Mouse (Mus musculus): ENCODE measurements around the gene Trio. TPM values are rescaled to one million over a fixed set of nuclear protein-coding genes. Genes with fewer than 3 reads are reported as not detected.

Gene Trio
- total RNA-seq, 2 experiments from 2014 or later = 321 to 333 TPM

DNA sequence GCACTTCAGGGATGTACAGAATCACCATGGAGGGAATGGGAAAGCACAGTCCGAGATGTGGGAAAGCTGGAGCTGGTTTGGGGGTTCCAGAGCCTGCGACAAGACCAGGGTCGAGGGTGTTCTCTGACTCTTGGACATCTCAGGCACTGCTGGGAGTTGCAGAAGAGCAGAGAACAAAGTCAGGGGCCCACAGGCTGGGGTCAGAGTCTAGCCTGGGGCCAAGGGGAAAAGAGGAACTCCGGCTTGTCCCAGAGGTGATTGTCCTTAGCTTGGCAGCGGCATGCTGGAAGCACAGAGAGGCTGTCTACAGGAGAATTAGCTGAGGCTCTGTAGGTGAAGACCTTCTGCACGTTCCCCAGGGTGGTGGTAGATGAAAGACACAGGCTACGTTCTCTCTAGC lies 307.0 kb downstream of the Trio start:
- Histone ChIP-seq H3K4me3 (no peak overlapping the region), H3K27ac (no peak overlapping the region)
- TF ChIP-seq CTCF (conservative IDR thresholded peaks at IDR 0.05) = no peak
- no peak for DNase-seq (ENCODE audit: low spot score in 2 of 2)

DNA sequence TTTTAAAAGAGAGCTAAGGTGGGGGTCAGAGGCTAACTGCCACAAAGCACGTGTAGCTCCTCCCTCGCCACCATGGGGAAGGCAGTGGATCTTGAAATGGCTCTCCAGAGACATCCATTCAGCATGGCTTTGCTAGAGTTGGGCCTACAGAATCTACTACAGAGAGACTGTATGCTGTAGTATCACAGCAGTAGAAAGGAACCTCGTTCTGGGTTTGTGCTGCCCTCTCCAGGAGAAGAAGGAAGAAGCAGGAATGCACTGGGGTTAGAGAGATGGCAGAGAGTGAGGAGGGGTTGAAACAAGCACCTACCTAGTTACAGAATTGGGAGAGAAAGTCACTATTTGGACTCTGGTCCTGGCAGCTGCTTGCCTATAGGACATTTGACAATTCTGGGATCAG lies 310.3 kb downstream of the Trio start:
- Histone ChIP-seq H3K4me3 (no peak overlapping the region), H3K27ac (no peak overlapping the region)
- TF ChIP-seq CTCF (conservative IDR thresholded peaks at IDR 0.05) = peak; percentile 84
- peak; percentile 65 to 67 for DNase-seq (ENCODE audit: low spot score in 2 of 2)

DNA sequence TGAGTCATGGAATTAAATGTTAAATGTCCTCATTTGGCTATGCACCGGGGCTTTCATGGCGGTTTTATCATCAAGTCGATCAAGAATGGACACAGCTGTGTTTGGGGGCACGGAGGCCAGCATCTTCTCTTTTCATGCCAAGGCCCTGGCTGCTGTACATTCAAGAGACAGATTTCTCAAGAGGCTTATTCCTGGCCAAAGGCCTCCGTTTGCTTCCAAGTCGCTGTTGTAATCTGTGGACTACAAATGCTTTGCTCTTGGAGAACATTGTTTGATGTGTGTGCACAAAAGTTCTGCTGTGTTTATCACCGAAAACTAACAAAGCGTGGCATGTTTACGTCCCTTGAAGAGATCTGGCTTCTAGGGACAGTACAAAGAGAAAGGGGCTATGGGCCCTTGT lies 314.9 kb downstream of the Trio start:
- H3K4me3 ChIP-seq = no peak overlapping the region
- TF ChIP-seq CTCF (conservative IDR thresholded peaks at IDR 0.05) = no peak
- H3K27ac ChIP-seq = no peak overlapping the region
- DNase-seq (ENCODE audit: low spot score in 2 of 2) = no peak

DNA sequence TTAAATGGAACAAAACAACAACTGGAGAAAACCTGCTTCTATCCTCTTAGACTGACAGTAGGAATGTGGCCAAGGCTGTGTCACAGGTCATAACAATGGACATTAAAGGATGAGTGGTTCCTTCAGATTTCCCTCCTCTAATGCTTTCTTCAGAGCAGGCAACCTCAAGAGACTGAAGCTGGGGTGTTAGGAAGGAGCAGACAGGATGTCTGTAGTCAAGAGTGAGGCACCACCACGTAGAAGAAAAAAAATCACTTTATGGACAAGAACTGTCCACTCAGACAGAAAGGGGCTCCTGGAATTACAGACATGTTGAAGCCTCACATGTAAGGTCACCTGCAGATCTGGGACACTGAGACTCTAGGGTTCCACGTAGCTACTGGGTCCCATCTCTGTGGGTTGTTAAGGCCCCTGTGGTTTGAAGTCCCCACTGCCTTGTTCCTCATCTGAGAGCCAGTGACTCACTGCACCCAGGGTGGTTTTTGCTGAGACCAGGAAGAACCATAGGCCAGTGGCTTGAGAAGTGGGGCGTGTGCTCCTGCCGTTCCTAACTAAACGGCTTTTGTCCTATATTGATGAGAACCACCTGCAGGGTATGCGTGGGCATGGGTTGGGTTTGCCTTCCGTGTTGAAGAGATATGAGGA lies 316.6 kb downstream of the Trio start:
- Histone ChIP-seq H3K4me3 (no peak overlapping the region), H3K27ac (no peak overlapping the region; the same call in 1 of the 2 replicates)
- TF ChIP-seq CTCF (conservative IDR thresholded peaks at IDR 0.05) = no peak
- DNase-seq (ENCODE audit: low spot score in 2 of 2) = no peak

DNA sequence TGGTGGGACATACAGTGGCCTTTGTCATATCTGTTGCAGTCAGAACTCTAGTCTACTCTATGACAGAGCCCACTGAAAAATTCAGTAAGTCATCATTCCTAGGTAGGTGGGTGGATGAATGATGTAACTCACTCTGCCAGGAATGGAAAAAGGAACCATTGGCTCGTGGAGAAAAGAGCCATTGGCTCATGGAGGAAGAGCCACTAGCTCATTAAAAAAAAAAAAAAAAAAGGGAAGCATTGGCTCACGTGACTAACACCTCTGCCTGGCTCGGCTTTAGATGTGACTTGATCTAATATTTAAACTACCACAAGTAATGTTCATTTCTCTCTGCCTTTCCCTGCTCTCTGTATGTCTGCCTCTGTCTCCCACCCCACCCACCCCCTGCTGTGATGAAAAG lies 317.1 kb downstream of the Trio start:
- no peak overlapping the region for H3K27ac ChIP-seq

DNA sequence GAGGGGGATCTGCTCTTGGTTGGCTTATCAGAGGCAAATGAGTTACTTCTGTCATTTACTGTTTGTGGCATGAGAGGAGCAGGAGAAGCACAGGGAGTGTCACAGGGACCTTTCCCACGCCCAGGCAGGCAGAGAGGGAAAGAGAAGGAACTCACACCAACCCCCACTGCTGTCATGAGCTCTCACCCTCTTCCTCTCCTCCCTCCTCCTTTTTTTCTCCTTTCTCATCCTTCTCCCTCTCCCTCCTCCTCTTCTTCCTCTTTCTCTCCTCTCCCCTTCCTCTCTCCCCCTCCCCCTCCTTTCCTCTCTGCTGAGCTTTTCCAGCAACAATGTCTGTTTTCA lies 322.7 kb downstream of the Trio start:
- DNase-seq (ENCODE audit: low spot score in 2 of 2) = no peak
- H3K4me3 ChIP-seq = no peak overlapping the region
- no peak for TF ChIP-seq CTCF (conservative IDR thresholded peaks at IDR 0.05)
- peak overlapping the region; percentile 12; the same call in 1 of the 2 replicates for H3K27ac ChIP-seq

More for the DNA sequence above, 317.1 kb downstream of the Trio start:
- TF ChIP-seq CTCF (conservative IDR thresholded peaks at IDR 0.05) = no peak
- H3K4me3 ChIP-seq = no peak overlapping the region
- no peak for DNase-seq (ENCODE audit: low spot score in 2 of 2)

DNA sequence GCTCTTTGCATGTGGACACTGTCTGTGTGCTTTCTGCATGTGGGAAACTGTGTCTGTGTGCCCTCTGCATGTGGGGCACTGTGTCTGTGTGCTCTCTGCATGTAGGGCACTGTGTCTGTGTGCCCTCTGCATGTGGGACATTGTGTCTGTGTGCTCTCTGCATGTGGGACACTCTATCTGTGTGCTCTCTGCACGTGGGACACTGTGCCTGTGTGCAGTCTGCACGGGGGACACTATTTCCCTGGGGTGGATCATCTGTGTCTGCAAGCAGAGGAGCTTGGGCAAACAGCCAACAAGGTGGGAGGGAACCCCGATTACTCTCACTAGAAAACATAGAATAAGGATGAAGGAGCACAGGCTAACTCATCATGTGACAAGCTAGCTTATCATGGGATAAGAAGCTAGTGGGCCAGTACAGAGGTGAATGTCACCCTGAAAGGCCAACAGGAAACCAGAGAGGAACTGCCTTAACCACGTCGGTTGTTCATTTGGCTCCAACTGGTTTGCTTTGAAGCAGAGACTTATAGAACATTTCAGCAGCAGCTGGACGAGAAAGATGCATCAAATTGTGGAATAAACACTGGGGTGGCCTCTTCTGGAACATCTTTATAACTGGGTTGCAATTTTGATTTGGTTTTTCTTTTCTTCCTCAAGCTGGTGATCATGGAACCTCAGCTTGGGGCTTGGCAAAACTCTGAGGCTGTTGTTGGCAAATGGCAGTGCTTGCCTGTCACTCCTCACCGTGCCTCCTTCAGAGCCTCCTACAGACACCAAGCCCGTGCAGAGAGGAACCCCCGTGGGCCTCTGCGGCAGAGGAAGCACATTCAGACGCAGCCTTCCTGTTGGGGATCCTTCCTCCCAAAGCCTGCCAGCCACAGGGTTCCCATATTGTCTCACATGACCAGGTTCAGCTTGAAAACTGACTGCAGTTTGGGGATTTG lies 323.3 kb downstream of the Trio start:
- H3K4me3 ChIP-seq = no peak overlapping the region
- DNase-seq (ENCODE audit: low spot score in 2 of 2) = peak in 1 of 2 experiments; percentile 44
- TF ChIP-seq CTCF (conservative IDR thresholded peaks at IDR 0.05) = no peak
- peak overlapping the region; percentile 12; the same call in 1 of the 2 replicates for H3K27ac ChIP-seq

DNA sequence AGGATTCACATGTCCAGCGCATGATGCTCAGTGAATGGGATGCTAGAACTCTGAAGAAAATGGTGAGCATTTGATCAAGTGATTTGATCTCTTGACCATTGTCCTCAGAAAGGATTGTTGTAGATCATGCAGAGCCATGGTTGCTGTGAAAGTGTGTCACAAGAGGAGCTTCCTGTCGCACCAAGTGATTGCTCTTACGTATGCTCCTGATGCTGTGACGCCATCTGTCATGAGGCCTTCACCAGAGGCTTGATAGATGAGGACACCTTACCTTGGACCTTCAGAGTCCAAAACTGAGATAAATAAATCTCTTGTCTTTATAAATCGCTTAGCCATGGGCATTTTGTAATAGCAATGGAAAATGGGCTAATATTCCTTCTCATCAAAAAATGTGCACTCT lies 328.0 kb downstream of the Trio start:
- TF ChIP-seq CTCF (conservative IDR thresholded peaks at IDR 0.05) = no peak
- DNase-seq (ENCODE audit: low spot score in 2 of 2) = no peak
- Histone ChIP-seq H3K4me3 (no peak overlapping the region), H3K27ac (no peak overlapping the region)

DNA sequence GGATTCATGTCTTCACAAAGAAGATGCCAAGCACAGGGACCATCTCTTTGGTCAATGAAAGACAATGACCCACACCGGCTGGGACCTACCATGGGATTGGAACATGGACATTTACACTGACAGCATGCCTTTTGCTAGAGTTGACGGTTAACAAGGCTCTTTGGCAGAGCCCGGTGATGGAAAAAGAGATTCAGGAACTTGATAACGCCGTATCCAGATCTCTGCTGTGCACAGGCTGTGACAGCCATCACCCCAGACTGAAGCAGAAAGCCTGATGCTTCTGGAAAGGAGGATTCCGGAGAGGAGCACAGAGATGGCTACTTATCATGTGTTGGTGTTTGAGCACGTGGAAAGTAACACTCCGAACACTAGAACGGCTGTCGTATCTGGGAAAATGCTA lies 332.4 kb downstream of the Trio start:
- H3K4me3 ChIP-seq = no peak overlapping the region
- H3K27ac ChIP-seq = no peak overlapping the region
- TF ChIP-seq CTCF (conservative IDR thresholded peaks at IDR 0.05) = no peak
- DNase-seq (ENCODE audit: low spot score in 2 of 2) = no peak

DNA sequence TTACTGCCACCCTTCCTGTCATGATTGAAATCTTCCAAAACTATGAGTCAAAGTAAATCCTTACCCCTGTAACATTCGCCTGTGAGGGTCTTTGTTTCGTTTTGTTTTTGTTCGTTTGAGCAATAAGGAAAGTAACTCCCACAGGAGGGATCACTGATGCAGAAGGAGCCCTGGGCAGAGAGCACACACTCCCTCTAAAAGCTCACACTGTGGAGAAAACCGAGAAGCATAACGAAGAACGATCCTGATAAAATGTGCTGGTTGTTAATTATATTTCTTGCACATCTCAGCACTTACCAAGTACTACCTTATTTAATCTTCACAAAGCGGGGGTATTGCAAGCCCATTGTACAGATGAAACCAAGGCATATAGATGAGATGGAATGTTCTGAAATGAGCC lies 333.5 kb downstream of the Trio start:
- no peak overlapping the region for H3K4me3 ChIP-seq
- TF ChIP-seq CTCF (conservative IDR thresholded peaks at IDR 0.05) = no peak
- H3K27ac ChIP-seq = no peak overlapping the region
- no peak for DNase-seq (ENCODE audit: low spot score in 2 of 2)

DNA sequence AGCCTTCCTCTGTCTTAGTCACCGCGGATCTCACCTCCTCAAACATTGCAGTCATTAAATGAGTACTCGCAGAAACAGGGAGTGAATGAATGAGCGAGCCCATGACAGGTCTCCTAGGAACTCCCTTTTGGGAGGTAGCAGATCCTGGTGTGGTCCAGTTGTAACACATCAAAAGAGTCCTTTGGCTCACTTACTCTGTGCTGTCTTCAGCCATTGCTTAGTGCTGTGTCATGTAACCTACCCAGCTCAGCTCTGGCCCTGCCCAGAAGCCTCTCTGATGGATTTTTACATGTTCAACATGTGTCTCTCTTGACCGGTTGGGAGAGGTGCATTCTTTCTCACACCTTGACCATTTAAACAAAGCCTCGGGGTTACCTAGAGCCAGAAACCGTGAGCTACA lies 334.4 kb downstream of the Trio start:
- Histone ChIP-seq H3K27ac (no peak overlapping the region), H3K4me3 (no peak overlapping the region)
- no peak for TF ChIP-seq CTCF (conservative IDR thresholded peaks at IDR 0.05)
- no peak for DNase-seq (ENCODE audit: low spot score in 2 of 2)

DNA sequence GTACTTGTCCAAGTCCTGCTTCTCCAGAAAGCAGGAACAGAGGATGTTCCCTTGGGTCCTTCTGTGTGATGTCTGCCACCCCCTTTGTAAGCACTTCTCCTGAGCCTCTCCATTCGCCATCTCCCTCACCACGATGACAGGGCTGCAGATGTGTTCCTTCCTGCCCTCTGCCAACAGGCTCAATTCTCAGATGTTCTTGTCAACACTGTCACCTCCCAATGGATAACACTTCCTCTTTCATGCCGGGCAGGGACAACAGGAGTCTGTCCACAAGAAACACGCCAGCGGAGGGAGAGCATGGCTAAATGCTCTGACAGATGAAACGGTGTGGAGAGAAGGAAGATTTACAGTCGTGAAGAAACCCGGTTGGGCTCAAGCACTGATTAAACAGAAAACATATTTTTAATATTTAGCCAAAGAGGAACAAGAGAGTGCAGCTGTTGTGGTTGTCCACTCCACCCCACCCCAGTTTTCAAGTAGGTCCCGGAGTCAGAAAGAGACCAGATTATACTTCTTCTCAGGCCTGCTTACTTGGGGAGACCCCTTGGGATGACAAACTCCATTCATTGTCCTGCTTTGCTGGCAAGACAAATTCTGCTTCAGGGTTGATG lies 337.5 kb downstream of the Trio start:
- Histone ChIP-seq H3K27ac (no peak overlapping the region), H3K4me3 (no peak overlapping the region)
- TF ChIP-seq CTCF (conservative IDR thresholded peaks at IDR 0.05) = no peak
- DNase-seq (ENCODE audit: low spot score in 2 of 2) = no peak

DNA sequence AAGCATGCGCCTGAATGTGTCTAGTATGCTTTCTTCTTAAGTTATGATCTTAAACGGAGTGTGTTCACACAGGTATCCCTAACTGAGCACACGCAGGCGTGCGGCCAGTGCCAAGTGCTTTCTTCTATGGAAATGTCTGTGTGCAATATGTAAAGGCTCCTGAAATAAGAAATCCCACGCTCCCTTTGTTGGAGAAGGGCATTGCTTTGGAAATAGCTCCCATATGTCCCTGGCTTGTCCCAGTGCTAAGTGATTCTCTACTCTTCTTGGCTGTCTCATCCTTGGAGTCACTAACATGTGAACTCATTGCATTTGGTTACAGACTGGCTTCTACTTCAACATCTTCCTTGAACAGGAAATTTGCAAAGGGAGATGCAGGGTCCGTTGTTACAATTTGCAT lies 340.8 kb downstream of the Trio start:
- H3K27ac ChIP-seq = no peak overlapping the region
- DNase-seq (ENCODE audit: low spot score in 2 of 2) = no peak
- H3K4me3 ChIP-seq = no peak overlapping the region
- TF ChIP-seq CTCF (conservative IDR thresholded peaks at IDR 0.05) = no peak
